Mouse (Mus musculus) intestine, embryonic 15.5 days (tissue): ENCODE measurements around the gene Fam71e1. TPM values are rescaled to one million over a fixed set of nuclear protein-coding genes. Genes with fewer than 3 reads are reported as not detected.

ENCODE experiments used
- ATAC-seq: fragments of 200-750 bp; cut with Nextera tagmentation; 2 replicates; pipeline ENCODE4 v1.8.0; 2017; ENCODE audit warnings: moderate TSS enrichment, moderate library complexity
- H3K27ac ChIP-seq: fragments of 300-500 bp; sonication (generic); 2 replicates; pipeline ENCODE4 v1.5.1; 2015; ENCODE audit warnings: mild to moderate bottlenecking, inconsistent platforms
- H3K27me3 ChIP-seq: fragments of 300-500 bp; sonication (generic); replicated peaks from 2 replicates; pipeline ENCODE4 v1.6.1; 2015; ENCODE audit warnings: inconsistent platforms
- H3K36me3 ChIP-seq: fragments of 300-500 bp; sonication (generic); 2 replicates; pipeline ENCODE4 v1.6.1; 2015; ENCODE audit warnings: inconsistent platforms
- H3K4me1 ChIP-seq: fragments of 300-500 bp; sonication (generic); replicated peaks from 2 replicates; pipeline ENCODE4 v1.6.1; 2015; ENCODE audit warnings: inconsistent platforms
- H3K4me2 ChIP-seq: fragments of 300-500 bp; sonication (generic); replicated peaks from 2 replicates; pipeline ENCODE4 v1.6.1; 2015; ENCODE audit warnings: mild to moderate bottlenecking, inconsistent platforms
- H3K4me3 ChIP-seq: fragments of 300-500 bp; sonication (generic); replicated peaks from 2 replicates; pipeline ENCODE4 v1.5.1; 2015; ENCODE audit warnings: inconsistent platforms
- H3K9ac ChIP-seq: fragments of 300-500 bp; sonication (generic); 2 replicates; pipeline ENCODE4 v1.6.1; 2015; ENCODE audit warnings: inconsistent platforms
- H3K9me3 ChIP-seq: fragments of 300-500 bp; sonication (generic); 2 replicates; pipeline ENCODE4 v1.6.1; 2016; ENCODE audit warnings: inconsistent platforms
- WGBS: fragments of 180-500 bp; shearing (Covaris S2); methylation state at CpG from one replicate; pipeline ENCODE4 v1.1.7; 2015; 5-methylcytosine and 5-hydroxymethylcytosine counted together
- polyA plus RNA-seq: library from polyadenylated mRNA; unstranded; fragments of >200 nt; fragmentation: Nextera tagmentation; extraction: Ambion mirVana; gene quantifications from 2 replicates; pipeline ENCODE4 v1.2.1, GENCODE M21; 2015

Gene Fam71e1
- polyA plus RNA-seq, 1 experiment from 2014 or later: 9.2 TPM

GRCm38 (mm10) chr7:44548497-44549087 lies 52.2 kb downstream of the Fam71e1 start, which contains the start of gene Pold1:
Gene Pold1 (minus strand): TSS chr7:44548849.
- H3K27ac ChIP-seq: peak within 1 kb of the TSS; percentile 75
- peaks cover 23% of the 10 kb centered on the region for H3K36me3 ChIP-seq
- no peaks in the 10 kb centered on the region for H3K27me3 ChIP-seq
- peak; percentile 96 for ATAC-seq
- under 1% methylated on average over 43 of the region's 43 CpGs for WGBS
- peak within 1 kb of the TSS; percentile 66 for H3K9ac ChIP-seq
- peak within 1 kb of the TSS; percentile 59 for H3K4me3 ChIP-seq
- H3K9me3 ChIP-seq: no peaks in the 10 kb centered on the region
- H3K4me2 ChIP-seq: peak within 1 kb of the TSS; percentile 77
- peaks cover 18% of the 10 kb centered on the region for H3K4me1 ChIP-seq

DNA sequence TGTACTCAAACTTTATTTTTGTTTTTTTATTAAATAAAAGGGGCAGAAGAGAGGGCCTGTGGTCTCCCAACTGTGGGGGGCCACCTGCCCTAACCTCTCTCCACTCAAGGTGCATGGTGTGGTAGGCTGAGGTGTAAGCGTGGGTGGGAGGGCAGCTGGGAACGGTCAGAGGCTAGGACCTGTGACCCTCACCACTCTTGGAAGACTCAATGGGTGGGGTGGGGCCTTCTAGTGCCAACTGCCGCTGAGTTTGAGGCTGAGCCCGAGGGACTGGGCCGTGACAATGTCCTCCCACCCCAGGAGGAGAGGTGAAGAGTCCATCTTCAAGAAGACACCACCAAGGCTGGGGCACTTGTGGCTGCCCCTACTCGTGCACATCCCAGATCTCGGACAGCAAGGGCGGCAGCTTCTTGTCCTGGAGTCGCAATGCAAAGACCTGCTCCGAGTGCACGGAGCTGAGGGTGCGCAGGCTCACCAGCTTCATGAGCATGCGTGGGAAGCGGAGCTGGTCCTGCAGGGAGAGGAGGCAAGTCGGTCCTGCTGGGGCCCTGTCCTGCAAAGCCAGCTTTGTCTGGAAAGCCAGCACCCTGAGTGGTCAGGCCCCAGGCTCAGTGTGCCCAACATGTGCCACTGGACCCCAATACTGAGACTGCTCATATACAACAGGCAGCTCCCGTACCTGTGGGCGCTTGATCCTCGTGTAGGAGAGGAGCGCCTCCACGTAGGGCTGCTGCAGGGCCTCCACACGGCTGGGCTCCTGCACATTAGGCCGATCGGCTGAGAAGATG lies 53.4 kb downstream of the Fam71e1 start:
- Histone ChIP-seq H3K27ac (no peak overlapping the region), H3K9ac (no peak overlapping the region), H3K36me3 (peaks cover 23% of the 10 kb centered on the region), H3K4me1 (peaks cover 18% of the 10 kb centered on the region), H3K9me3 (no peaks in the 10 kb centered on the region), H3K4me2 (no peak overlapping the region), H3K4me3 (no peak overlapping the region), H3K27me3 (no peaks in the 10 kb centered on the region)
- no peak for ATAC-seq
- 96% methylated on average over 23 of the region's 23 CpGs for WGBS

GRCm38 (mm10) chr7:44550409-44550678 lies 54.0 kb downstream of the Fam71e1 start:
- Histone ChIP-seq H3K4me3 (no peak overlapping the region), H3K27me3 (no peaks in the 10 kb centered on the region), H3K9me3 (no peaks in the 10 kb centered on the region), H3K36me3 (peaks cover 23% of the 10 kb centered on the region), H3K27ac (no peak overlapping the region), H3K9ac (no peak overlapping the region), H3K4me1 (peaks cover 18% of the 10 kb centered on the region), H3K4me2 (no peak overlapping the region)
- WGBS: 93% methylated on average over 12 of the region's 12 CpGs
- no peak for ATAC-seq

Other genes starting within 250 kb of the Fam71e1 start
- gene 1700028J19Rik, start 249.9 kb upstream of the Fam71e1 start, polyA plus RNA-seq: 1.3 and 1.6 TPM in 2 replicates
- 124 and 127 TPM in 2 replicates for gene 2410002F23Rik, start 249.9 kb upstream of the Fam71e1 start, polyA plus RNA-seq
- gene Acp4, start 239.2 kb upstream of the Fam71e1 start, polyA plus RNA-seq: not detected in 2 replicates
- gene Gm15517, start 235.1 kb upstream of the Fam71e1 start, polyA plus RNA-seq: not detected in 2 replicates
- 7.2 and 8.0 TPM in 2 replicates for gene Clec11a, start 189.7 kb upstream of the Fam71e1 start, polyA plus RNA-seq
- 1.7 and 1.9 TPM in 2 replicates for gene Shank1, start 186.3 kb upstream of the Fam71e1 start, polyA plus RNA-seq
- 0.90 and 1.9 TPM in 2 replicates for gene Syt3, start 112.5 kb upstream of the Fam71e1 start, polyA plus RNA-seq
- 0.48 and 0.99 TPM in 2 replicates for gene 1700008O03Rik, start 110.8 kb upstream of the Fam71e1 start, polyA plus RNA-seq
- gene Lrrc4b, start 67.6 kb upstream of the Fam71e1 start, polyA plus RNA-seq: 0.82 and 0.86 TPM in 2 replicates
- 0.70 and 1.2 TPM in 2 replicates for gene Aspdh, start 31.2 kb upstream of the Fam71e1 start, polyA plus RNA-seq
- 76.0 and 87.3 TPM in 2 replicates for gene Josd2, start 28.6 kb upstream of the Fam71e1 start, polyA plus RNA-seq
- gene Emc10, start 52 bp upstream of the Fam71e1 start, polyA plus RNA-seq: 97.0 and 102 TPM in 2 replicates
- 0.14 and 0.36 TPM in 2 replicates for gene Mybpc2, start 28.1 kb downstream of the Fam71e1 start, polyA plus RNA-seq
- 0.25 and 0.43 TPM in 2 replicates for gene Spib, start 35.5 kb downstream of the Fam71e1 start, polyA plus RNA-seq
- 72.0 and 76.0 TPM in 2 replicates for gene Pold1, start 52.3 kb downstream of the Fam71e1 start, polyA plus RNA-seq
- 66.3 and 69.5 TPM in 2 replicates for gene Nr1h2, start 57.4 kb downstream of the Fam71e1 start, polyA plus RNA-seq
- gene Napsa, start 75.8 kb downstream of the Fam71e1 start, polyA plus RNA-seq: 3.1 and 3.6 TPM in 2 replicates
- gene Kcnc3, start 94.1 kb downstream of the Fam71e1 start, polyA plus RNA-seq: 0.27 and 0.36 TPM in 2 replicates
- 68.4 and 74.3 TPM in 2 replicates for gene Myh14, start 174.3 kb downstream of the Fam71e1 start, polyA plus RNA-seq
- gene Izumo2, start 212.2 kb downstream of the Fam71e1 start, polyA plus RNA-seq: not detected in 2 replicates